ENCODE assay signal across 14 mouse cellular contexts in the genomic region with DNA sequence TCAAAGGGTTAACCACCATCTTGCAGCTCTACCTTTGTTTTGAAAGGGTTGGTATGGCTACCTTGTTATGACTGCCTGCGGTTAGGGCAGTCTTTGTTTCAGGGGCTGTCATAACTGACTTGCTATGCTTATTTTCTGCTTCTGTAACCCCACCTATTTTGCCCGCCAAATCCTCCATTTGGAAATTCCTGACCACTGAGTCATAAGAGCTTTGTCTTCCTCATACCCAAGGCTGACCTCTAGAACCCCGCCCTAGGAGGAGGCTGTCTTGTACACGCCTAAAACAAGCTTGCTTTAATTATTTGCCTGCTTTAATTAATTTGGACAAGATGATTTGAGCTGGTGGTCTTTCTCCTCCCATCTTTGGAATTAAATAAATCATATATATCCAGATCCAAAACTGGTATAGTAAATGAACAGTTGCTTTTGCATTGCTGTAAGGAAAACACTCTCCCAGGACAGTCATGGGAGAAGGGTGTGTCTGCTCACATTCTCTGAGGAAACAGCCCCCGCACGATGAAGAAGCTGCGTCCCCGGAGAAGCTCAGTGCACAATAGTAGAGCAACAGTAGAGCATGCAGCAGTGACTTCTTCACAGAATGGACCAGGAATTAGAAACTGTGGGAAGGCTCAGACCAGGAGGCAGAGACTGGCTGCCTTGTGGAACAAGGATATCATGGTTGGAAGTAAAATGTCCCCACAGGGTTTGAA.
DNase-seq lines count a peak whose midpoint lies in the region; ATAC-seq and TF ChIP-seq lines count a peak whose summit lies in the region.
"Had no signal": no experiment of that assay in that cellular context is flagged by ENCODE, and none has a peak within 500 bp of the region (broad histone marks: within the 10 kb centered on the region; RNA-seq: fewer than 3 reads in every experiment).

No protein-coding gene starts in this region.

- 57% methylated on average over 8 of the region's 8 CpGs for WGBS in heart, embryonic 16.5 days
- WGBS in hindbrain, embryonic 10.5 days = 76% methylated on average over 8 of the region's 8 CpGs

- no peak for TF ChIP-seq POLR2A in CH12.LX (IDR thresholded peaks at IDR 0.05; ENCODE audit: low read depth, low read length)

- in situ Hi-C loops in CH12.LX (cut with MboI; ENCODE audit: low pct_ligation_motif_present, low pct_unique_long_range_greater_than_20kb, low sequenced_read_pairs) = no loop called here

- 0 out of 2 replicates have a peak overlapping the region, but pooled peaks have one; percentile 7 for H3K27ac ChIP-seq in heart, embryonic 16.5 days (ENCODE audit: low read length)
- no peak overlapping the region for H3K27ac ChIP-seq in CH12.LX (ENCODE audit: insufficient read depth, low read depth)
- H3K27ac ChIP-seq in hindbrain, embryonic 10.5 days = no peak overlapping the region
- H3K27ac ChIP-seq: heart, embryonic 15.5 days; left cerebral cortex, adult 2 months had no signal

- no peak overlapping the region for H3K4me3 ChIP-seq in heart, embryonic 16.5 days (ENCODE audit: low read length)
- no peak overlapping the region for H3K4me3 ChIP-seq in CH12.LX (replicated peaks in 1 of 3; ENCODE audit: low read depth in 2 of 3, low read length in 2 of 3, poor library complexity in 1 of 3)
- no peak overlapping the region for H3K4me3 ChIP-seq in hindbrain, embryonic 10.5 days
- H3K4me3 ChIP-seq: heart, embryonic 15.5 days; left cerebral cortex, adult 2 months; megakaryocyte, embryonic 14.5 days had no signal

- TF ChIP-seq EP300 in CH12.LX (IDR thresholded peaks at IDR 0.05; ENCODE audit: low read length) = no peak

- no peak for ATAC-seq in heart, embryonic 16.5 days (replicated peaks; ENCODE audit: extremely low read depth, insufficient read depth, low FRiP score)

- H3K79me2 ChIP-seq in CH12.LX (replicated peaks; ENCODE audit: control insufficient read depth, extremely low read depth, insufficient read depth, poor library complexity, severe bottlenecking) = no peaks in the 10 kb centered on the region

- dilution Hi-C loops in CH12.LX (cut with MboI; ENCODE audit: extremely low pct_ligation_motif_present, extremely low pct_unique_long_range_greater_than_20kb, low sequenced_read_pairs) = no loop called here

- no peak overlapping the region for H3K9ac ChIP-seq in heart, embryonic 16.5 days (ENCODE audit: low read length)
- no peak overlapping the region for H3K9ac ChIP-seq in CH12.LX (ENCODE audit: insufficient read depth, low read depth)
- H3K9ac ChIP-seq: heart, embryonic 15.5 days had no signal

- TF ChIP-seq CTCF in CH12.LX (conservative IDR thresholded peaks at IDR 0.05 in 1 of 2, IDR thresholded peaks at IDR 0.05 in 1 of 2; ENCODE audit: low read depth in 2 of 2, low read length in 2 of 2) = no peak

- no peak for DNase-seq in heart, postnatal 4 days
- DNase-seq in CH12.LX (ENCODE audit: extremely low read depth) (peak; percentile 18), R1 (ENCODE audit: low read depth, low spot score) (peak; percentile 93)
- DNase-seq in lung, postnatal 25 days (ENCODE audit: low spot score) = peak; percentile 49
- DNase-seq in cerebellum, postnatal 14 days = no peak
- DNase-seq in hindbrain, embryonic 10.5 days (ENCODE audit: low spot score) = no peak
- DNase-seq: cerebellum, adult 18-20 months; kidney, adult 8-10 months had no signal

- TF ChIP-seq RAD21 in CH12.LX (IDR thresholded peaks at IDR 0.05; ENCODE audit: low read depth, low read length) = no peak

- H3K4me1 ChIP-seq in heart, embryonic 16.5 days (ENCODE audit: control insufficient read depth, insufficient read depth, low read length) = peaks cover 20% of the 10 kb centered on the region
- H3K4me1 ChIP-seq in CH12.LX (ENCODE audit: control insufficient read depth in 1 of 2, insufficient read depth in 2 of 2) = peaks cover 13 to 31% of the 10 kb centered on the region in 2 experiments
- H3K4me1 ChIP-seq in hindbrain, embryonic 10.5 days (replicated peaks) = peaks cover 5% of the 10 kb centered on the region

- peaks cover 2% of the 10 kb centered on the region; the same call in 1 of the 2 replicates for H3K36me3 ChIP-seq in heart, embryonic 16.5 days (ENCODE audit: control insufficient read depth, insufficient read depth)
- H3K36me3 ChIP-seq in CH12.LX (replicated peaks in 1 of 2; ENCODE audit: control insufficient read depth in 1 of 2, insufficient read depth in 1 of 2, low read length in 1 of 2) = peaks cover 0 to 55% of the 10 kb centered on the region in 2 experiments
- peaks cover 23% of the 10 kb centered on the region for H3K36me3 ChIP-seq in hindbrain, embryonic 10.5 days
- H3K36me3 ChIP-seq: heart, embryonic 15.5 days had no signal

- no peaks in the 10 kb centered on the region for H3K27me3 ChIP-seq in heart, embryonic 16.5 days (ENCODE audit: control insufficient read depth, insufficient read depth, low read length)
- no peaks in the 10 kb centered on the region for H3K27me3 ChIP-seq in CH12.LX (replicated peaks)
- H3K27me3 ChIP-seq in hindbrain, embryonic 10.5 days (ENCODE audit: insufficient read depth, poor library complexity, severe bottlenecking) = no peaks in the 10 kb centered on the region
- H3K27me3 ChIP-seq: heart, embryonic 15.5 days; megakaryocyte, embryonic 14.5 days had no signal

- H3K9me3 ChIP-seq in heart, embryonic 16.5 days (replicated peaks; ENCODE audit: control insufficient read depth, low read length) = no peaks in the 10 kb centered on the region
- H3K9me3 ChIP-seq in CH12.LX (replicated peaks; ENCODE audit: low read length) = no peaks in the 10 kb centered on the region
- H3K9me3 ChIP-seq in hindbrain, embryonic 10.5 days = no peaks in the 10 kb centered on the region
- H3K9me3 ChIP-seq: G1E; heart, embryonic 15.5 days; megakaryocyte, embryonic 14.5 days had no signal

- no peak overlapping the region for H3K4me2 ChIP-seq in heart, embryonic 16.5 days (ENCODE audit: low read depth, low read length)
- H3K4me2 ChIP-seq in CH12.LX (ENCODE audit: insufficient read depth, low read depth, poor library complexity, severe bottlenecking) = no peak overlapping the region
- H3K4me2 ChIP-seq: heart, embryonic 15.5 days; liver, embryonic 11.5 days had no signal

TF ChIP-seq in CH12.LX, 34 proteins besides CTCF, POLR2A, EP300 and RAD21:
- TF ChIP-seq SIN3A (IDR thresholded peaks at IDR 0.05; ENCODE audit: low read length) = 0 out of 2 replicates have a peak, but pooled peaks have one; percentile 15
- no peak for TF ChIP-seq MAX (IDR thresholded peaks at IDR 0.05; ENCODE audit: low read length)

Comparison
In these comparisons a context has a peak if more than half of its experiments do, and no peak if none do; other contexts are left out.
1. DNase-seq: peak in CH12.LX (single experiment), R1 (single experiment) and lung, postnatal 25 days (single experiment); none in heart, postnatal 4 days (single experiment), cerebellum, postnatal 14 days (0 of 2) and hindbrain, embryonic 10.5 days (single experiment).